Mouse (Mus musculus): Measurements from ENCODE around the gene Vmn1r80. TPM values are rescaled to one million over a fixed set of nuclear protein-coding genes. Genes with fewer than 3 reads are reported as not detected.
"Not testable (repeated sequence)": the region's sequence is repeated elsewhere in the genome, so short reads cannot be mapped to it uniquely, and the experiment has no call there.

The Vmn1r80 gene
- not detected in 2 replicates for total RNA-seq (2017)

DNA sequence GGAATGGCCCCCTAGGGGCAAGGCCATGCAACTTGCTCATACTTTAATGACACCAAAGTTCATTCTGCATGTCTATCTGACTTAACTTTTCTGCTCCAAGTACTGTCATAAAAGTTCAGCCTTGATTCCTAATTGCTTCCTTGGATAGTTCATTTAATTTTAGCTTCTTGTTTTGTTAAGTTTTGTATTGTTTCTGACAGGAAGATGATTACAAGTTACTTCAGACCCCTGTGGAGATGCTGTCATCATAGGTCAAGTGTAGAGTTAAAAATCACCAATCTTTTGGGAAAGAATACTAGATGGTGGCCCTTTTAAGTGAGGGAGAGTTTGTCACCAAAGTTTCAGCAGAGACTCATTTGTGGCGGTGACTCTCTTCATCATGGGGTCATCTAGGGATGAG, at the start of gene Vmn1r80:
Gene Vmn1r80 (plus strand): TSS at position 301 of the 400 bp plus-strand sequence.
- ATAC-seq (replicated peaks in 1 of 2; ENCODE audit: insufficient read depth in 1 of 2, low FRiP score in 2 of 2, low TSS enrichment in 1 of 2, low read depth in 1 of 2, poor library complexity in 2 of 2, severe bottlenecking in 2 of 2), result no peak

DNA sequence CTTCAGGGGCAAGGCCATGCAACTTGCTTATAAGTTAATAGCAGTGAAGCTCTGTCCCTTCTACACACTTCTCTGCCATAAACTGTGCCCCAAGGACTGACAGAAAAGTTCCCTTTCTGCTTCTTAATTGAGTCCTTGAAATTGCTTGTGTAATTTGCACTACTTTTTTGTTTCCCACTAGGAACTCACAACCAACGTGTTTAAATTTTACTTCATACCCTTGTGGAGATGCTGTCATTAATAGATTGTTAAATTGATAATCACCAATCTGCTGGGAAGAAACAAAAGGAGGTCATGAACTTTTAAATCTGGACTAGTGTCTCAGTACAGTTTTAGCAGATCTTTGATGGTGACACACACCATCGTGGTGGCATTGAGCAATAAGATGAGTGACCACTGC, 39.1 kb upstream of the Vmn1r80 start, which contains the start of gene Vmn1r78:
Gene Vmn1r78 (plus strand): TSS at position 301 of the 400 bp plus-strand sequence.
- no peak for ATAC-seq (replicated peaks in 1 of 2; ENCODE audit: insufficient read depth in 1 of 2, low FRiP score in 2 of 2, low TSS enrichment in 1 of 2, low read depth in 1 of 2, poor library complexity in 2 of 2, severe bottlenecking in 2 of 2)

DNA sequence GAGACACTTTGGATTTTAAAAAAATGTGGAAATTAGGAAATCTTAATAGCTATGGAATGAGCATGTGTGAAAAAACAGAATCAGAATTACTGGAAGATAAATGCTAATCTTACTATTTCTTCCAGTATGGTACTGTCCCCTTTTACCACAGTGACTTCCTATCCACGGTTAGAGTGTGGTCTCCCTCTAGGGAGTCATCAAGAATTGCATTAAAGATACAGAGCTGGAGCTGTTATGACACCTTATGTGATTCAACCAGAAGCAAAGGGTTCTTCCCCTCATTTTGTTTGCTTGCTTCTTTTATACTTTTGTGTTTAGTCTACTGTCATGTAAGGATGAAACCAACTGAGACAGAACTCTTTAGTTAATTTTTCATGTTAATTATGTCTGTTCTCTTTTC, 32.6 kb upstream of the Vmn1r80 start:
- not testable (repeated sequence) for ATAC-seq (replicated peaks in 1 of 2; ENCODE audit: insufficient read depth in 1 of 2, low FRiP score in 2 of 2, low TSS enrichment in 1 of 2, low read depth in 1 of 2, poor library complexity in 2 of 2, severe bottlenecking in 2 of 2)

DNA sequence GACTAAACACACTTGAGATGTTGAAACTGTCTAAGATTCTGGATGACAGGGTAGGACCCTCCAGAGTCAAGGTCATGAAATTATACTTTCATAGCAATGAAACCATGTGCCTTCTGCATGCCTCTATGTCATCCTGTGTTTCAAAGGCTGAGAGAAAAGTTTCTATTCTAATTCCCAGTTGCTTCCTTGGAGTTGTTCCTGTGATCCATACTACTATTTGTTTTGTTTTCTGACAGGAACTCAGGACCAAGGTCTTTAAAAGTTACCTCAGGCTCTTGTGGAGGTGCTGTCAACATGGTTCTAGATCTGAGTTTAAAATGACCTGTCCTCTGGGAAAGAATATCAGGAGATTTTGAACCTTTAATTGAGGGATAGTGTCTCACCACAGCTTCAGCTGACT, 18.1 kb upstream of the Vmn1r80 start, which contains the start of gene Vmn1r79:
Gene Vmn1r79 (plus strand): TSS at position 301 of the 400 bp plus-strand sequence.
- ATAC-seq (replicated peaks in 1 of 2; ENCODE audit: insufficient read depth in 1 of 2, low FRiP score in 2 of 2, low TSS enrichment in 1 of 2, low read depth in 1 of 2, poor library complexity in 2 of 2, severe bottlenecking in 2 of 2), result not testable (repeated sequence)

DNA sequence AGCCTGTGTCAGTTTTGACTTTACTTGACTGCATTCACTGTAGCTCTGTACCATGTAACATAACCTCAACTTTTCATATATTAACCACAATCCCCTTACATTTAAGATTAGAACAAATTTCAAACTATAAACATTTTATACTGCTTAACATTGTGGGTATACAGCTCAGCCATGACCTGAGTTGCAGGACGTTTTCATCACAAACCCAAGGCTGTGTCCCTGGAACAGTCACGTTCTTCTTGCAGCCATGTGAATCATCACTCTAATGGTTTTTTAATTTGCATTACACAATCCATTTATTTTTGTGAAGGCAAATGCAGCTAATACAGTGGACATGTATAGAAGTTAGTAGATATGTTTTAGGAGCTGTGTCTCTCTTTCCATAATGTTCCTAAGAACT, 16.2 kb upstream of the Vmn1r80 start:
- not testable (repeated sequence) for ATAC-seq (replicated peaks in 1 of 2; ENCODE audit: insufficient read depth in 1 of 2, low FRiP score in 2 of 2, low TSS enrichment in 1 of 2, low read depth in 1 of 2, poor library complexity in 2 of 2, severe bottlenecking in 2 of 2)

DNA sequence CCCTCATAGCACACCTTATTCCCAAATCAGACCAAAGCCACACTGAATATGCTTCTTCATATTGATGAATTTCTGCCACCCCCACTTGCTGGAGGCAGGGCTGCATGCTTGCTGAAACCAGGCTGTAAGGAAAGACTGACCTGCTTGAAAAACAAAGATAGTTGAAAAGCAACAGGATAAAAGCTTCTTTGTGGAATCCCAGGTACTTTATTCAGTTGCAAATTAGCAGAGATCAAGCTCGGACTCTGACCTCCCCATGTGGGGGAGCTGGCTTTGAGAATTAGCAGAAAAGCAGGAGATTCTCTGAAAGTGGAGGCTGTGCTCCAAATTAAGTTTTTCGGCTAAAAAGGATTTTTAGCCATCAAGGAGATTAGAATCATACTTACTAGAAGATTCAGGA, 15.1 kb downstream of the Vmn1r80 start:
- no peak for ATAC-seq (replicated peaks in 1 of 2; ENCODE audit: insufficient read depth in 1 of 2, low FRiP score in 2 of 2, low TSS enrichment in 1 of 2, low read depth in 1 of 2, poor library complexity in 2 of 2, severe bottlenecking in 2 of 2)

Other genes starting within 250 kb of the Vmn1r80 start
- not detected in 2 replicates for gene Vmn1r77, start 152.5 kb upstream of the Vmn1r80 start, total RNA-seq (2017)
- not detected in 2 replicates for gene Vmn1r78, start 39.0 kb upstream of the Vmn1r80 start, total RNA-seq (2017)
- not detected in 2 replicates for gene Vmn1r79, start 18.0 kb upstream of the Vmn1r80 start, total RNA-seq (2017)
- not detected in 2 replicates for gene Vmn1r81, start 79.0 kb downstream of the Vmn1r80 start, total RNA-seq (2017)
- not detected in 2 replicates for gene Vmn1r82, start 111.1 kb downstream of the Vmn1r80 start, total RNA-seq (2017)
- not detected in 2 replicates for gene Vmn1r83, start 140.2 kb downstream of the Vmn1r80 start, total RNA-seq (2017)
- not detected in 2 replicates for gene Vmn1r84, start 180.0 kb downstream of the Vmn1r80 start, total RNA-seq (2017)
- gene Zfp551, start 233.5 kb downstream of the Vmn1r80 start, total RNA-seq (2017), result 6.6 and 8.4 TPM in 2 replicates